Mouse (Mus musculus) heart, embryonic 14.5 days (tissue): ENCODE measurements at regions not wholly inside any gene's neighbourhood (a gene's known extent, or its start where the extent isn't known, plus 50 kb on each side); places are given as distances from the start of the nearest gene placed in this dataset.

Experiments
- ATAC-seq: fragments of 200-750 bp; cut with Nextera tagmentation; 2 replicates; pipeline ENCODE4 v1.8.0; 2017; ENCODE audit warnings: low read depth, moderate TSS enrichment; ENCODE audit not compliant: insufficient number of reproducible peaks, insufficient read depth, low FRiP score
- H3K27ac ChIP-seq, 2 experiments: fragments of 200-500 bp in 1 of 2; fragments of 300-500 bp in 1 of 2; sonication (generic) in 1 of 2; replicated peaks in 1 of 2; 2 replicates each; pipeline ENCODE4 v1.5.1; 2012 to 2014; ENCODE audit warnings: low read depth in 2 of 2, low read length in 2 of 2, control low read depth in 1 of 2, mild to moderate bottlenecking in 1 of 2, mixed read lengths in 1 of 2; ENCODE audit not compliant: control insufficient read depth in 1 of 2, insufficient read depth in 1 of 2
- H3K27me3 ChIP-seq: fragments of 300-500 bp; sonication (generic); 2 replicates; pipeline ENCODE4 v1.6.1; 2014; ENCODE audit warnings: mild to moderate bottlenecking, low read length, control low read depth; ENCODE audit not compliant: control insufficient read depth, insufficient read depth
- H3K36me3 ChIP-seq: fragments of 300-500 bp; sonication (generic); 2 replicates; pipeline ENCODE4 v1.6.1; 2014; ENCODE audit warnings: mild to moderate bottlenecking, control low read depth, low read length, mixed read lengths; ENCODE audit not compliant: control insufficient read depth, insufficient read depth
- H3K4me1 ChIP-seq, 2 experiments: fragments of 200-500 bp in 1 of 2; fragments of 300-500 bp in 1 of 2; sonication (generic) in 1 of 2; 2 replicates each; pipeline ENCODE4 v1.6.1; 2012 to 2014; ENCODE audit warnings: low read length in 2 of 2, control low read depth in 1 of 2, mixed read lengths in 1 of 2; ENCODE audit not compliant: control insufficient read depth in 2 of 2, insufficient read depth in 2 of 2
- H3K4me2 ChIP-seq: fragments of 300-500 bp; sonication (generic); 2 replicates; pipeline ENCODE4 v1.6.1; 2014; ENCODE audit warnings: mild to moderate bottlenecking, low read length
- H3K4me3 ChIP-seq, 2 experiments: fragments of 200-500 bp in 1 of 2; fragments of 300-500 bp in 1 of 2; sonication (generic) in 1 of 2; 2 replicates each; pipeline ENCODE4 v1.5.1; 2012 to 2014; ENCODE audit warnings: low read length in 2 of 2, mild to moderate bottlenecking in 2 of 2, control low read depth in 1 of 2, low read depth in 1 of 2, moderate library complexity in 1 of 2; ENCODE audit not compliant: control insufficient read depth in 1 of 2, insufficient read depth in 1 of 2
- H3K9ac ChIP-seq: fragments of 300-500 bp; sonication (generic); 2 replicates; pipeline ENCODE4 v1.6.1; 2014; ENCODE audit warnings: mild to moderate bottlenecking, low read length
- H3K9me3 ChIP-seq: fragments of 300-500 bp; sonication (generic); 2 replicates; pipeline ENCODE4 v1.6.1; 2016; ENCODE audit warnings: low read length, control low read depth; ENCODE audit not compliant: control insufficient read depth
- WGBS: fragments of 180-500 bp; shearing (Covaris S2); extraction: QIAGEN DNeasy Blood & Tissue Kit; methylation state at CpG from one replicate; pipeline ENCODE4 v1.1.7; 2014; 5-methylcytosine and 5-hydroxymethylcytosine counted together

- H3K4me3 ChIP-seq: no peak overlapping the region
- H3K4me1 ChIP-seq: no peaks in the 10 kb centered on the region
- no peaks in the 10 kb centered on the region for H3K9me3 ChIP-seq
- WGBS: 58% methylated on average over 3 of the region's 3 CpGs
- H3K4me2 ChIP-seq: no peak overlapping the region
- H3K27me3 ChIP-seq: no peaks in the 10 kb centered on the region
- no peaks in the 10 kb centered on the region for H3K36me3 ChIP-seq
- H3K9ac ChIP-seq: no peak overlapping the region
- H3K27ac ChIP-seq: no peak overlapping the region
- ATAC-seq: no peak
These were observed 88.8 kb upstream of the Vgll3 start for GRCm38 (mm10) chr16:65726289-65726688.

- no peak for ATAC-seq
- H3K4me2 ChIP-seq: no peak overlapping the region
- H3K4me1 ChIP-seq: no peaks in the 10 kb centered on the region
- H3K9me3 ChIP-seq: no peaks in the 10 kb centered on the region
- WGBS: 84% methylated on average over 4 of the region's 4 CpGs
- H3K4me3 ChIP-seq: no peak overlapping the region
- H3K27me3 ChIP-seq: no peaks in the 10 kb centered on the region
- no peaks in the 10 kb centered on the region for H3K36me3 ChIP-seq
- no peak overlapping the region for H3K27ac ChIP-seq
- no peak overlapping the region for H3K9ac ChIP-seq
These were observed 85.7 kb upstream of the Vgll3 start for GRCm38 (mm10) chr16:65729322-65729721.

- no peak for ATAC-seq
- Histone ChIP-seq H3K4me2 (no peak overlapping the region), H3K4me3 (no peak overlapping the region), H3K9ac (no peak overlapping the region), H3K9me3 (no peaks in the 10 kb centered on the region), H3K36me3 (no peaks in the 10 kb centered on the region), H3K27me3 (no peaks in the 10 kb centered on the region), H3K4me1 (no peaks in the 10 kb centered on the region), H3K27ac (no peak overlapping the region)
- 69% methylated on average over 3 of the region's 3 CpGs for WGBS
These were observed 75.4 kb upstream of the Vgll3 start for GRCm38 (mm10) chr16:65739652-65740051.

GRCm38 (mm10) chr16:65742951-65743350 is 72.1 kb upstream of the Vgll3 start:
- Histone ChIP-seq H3K4me2 (no peak overlapping the region), H3K36me3 (no peaks in the 10 kb centered on the region), H3K27ac (no peak overlapping the region), H3K9me3 (no peaks in the 10 kb centered on the region), H3K4me1 (no peaks in the 10 kb centered on the region), H3K4me3 (no peak overlapping the region), H3K27me3 (no peaks in the 10 kb centered on the region), H3K9ac (no peak overlapping the region)
- ATAC-seq: no peak

DNA sequence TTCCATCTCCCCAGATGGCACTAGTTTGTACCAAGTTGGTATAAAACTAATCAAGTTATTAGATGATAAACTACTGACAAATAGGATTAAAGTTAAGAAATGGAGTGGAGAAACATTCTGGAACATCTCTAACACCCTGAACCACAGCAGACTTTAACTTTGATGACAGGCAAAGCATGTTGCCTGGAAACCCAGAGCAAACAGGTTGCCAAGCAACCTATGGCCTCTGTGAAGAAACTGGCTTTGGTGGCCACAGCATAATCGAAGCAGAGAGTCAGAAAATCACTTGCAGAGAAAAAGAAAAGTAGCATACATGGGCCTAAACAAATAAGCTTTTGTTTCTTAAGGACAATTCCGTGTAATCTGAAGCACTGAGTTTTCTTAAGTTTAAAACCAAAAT is 59.4 kb upstream of the Vgll3 start:
- H3K27me3 ChIP-seq: no peaks in the 10 kb centered on the region
- WGBS: 60% methylated on average over 2 of the region's 2 CpGs
- ATAC-seq: no peak

More for the DNA sequence above, 59.4 kb upstream of the Vgll3 start:
- Histone ChIP-seq H3K27ac (no peak overlapping the region), H3K36me3 (no peaks in the 10 kb centered on the region), H3K9me3 (no peaks in the 10 kb centered on the region), H3K4me2 (no peak overlapping the region), H3K4me1 (no peaks in the 10 kb centered on the region), H3K4me3 (no peak overlapping the region), H3K9ac (no peak overlapping the region)
